Mouse (Mus musculus) heart, postnatal 0 days (tissue): ENCODE data around the gene Pilra.

Source experiments
- CTCF ChIP-seq: IDR thresholded peaks from 2 replicates; pipeline ENCODE4 v1.5.1; 2016; ENCODE audit warnings: antibody characterized with exemption, control low read depth, low read depth
- EP300 ChIP-seq: IDR thresholded peaks from 2 replicates; pipeline ENCODE4 v1.6.1; 2016; ENCODE audit warnings: antibody characterized with exemption, low read depth

DNA sequence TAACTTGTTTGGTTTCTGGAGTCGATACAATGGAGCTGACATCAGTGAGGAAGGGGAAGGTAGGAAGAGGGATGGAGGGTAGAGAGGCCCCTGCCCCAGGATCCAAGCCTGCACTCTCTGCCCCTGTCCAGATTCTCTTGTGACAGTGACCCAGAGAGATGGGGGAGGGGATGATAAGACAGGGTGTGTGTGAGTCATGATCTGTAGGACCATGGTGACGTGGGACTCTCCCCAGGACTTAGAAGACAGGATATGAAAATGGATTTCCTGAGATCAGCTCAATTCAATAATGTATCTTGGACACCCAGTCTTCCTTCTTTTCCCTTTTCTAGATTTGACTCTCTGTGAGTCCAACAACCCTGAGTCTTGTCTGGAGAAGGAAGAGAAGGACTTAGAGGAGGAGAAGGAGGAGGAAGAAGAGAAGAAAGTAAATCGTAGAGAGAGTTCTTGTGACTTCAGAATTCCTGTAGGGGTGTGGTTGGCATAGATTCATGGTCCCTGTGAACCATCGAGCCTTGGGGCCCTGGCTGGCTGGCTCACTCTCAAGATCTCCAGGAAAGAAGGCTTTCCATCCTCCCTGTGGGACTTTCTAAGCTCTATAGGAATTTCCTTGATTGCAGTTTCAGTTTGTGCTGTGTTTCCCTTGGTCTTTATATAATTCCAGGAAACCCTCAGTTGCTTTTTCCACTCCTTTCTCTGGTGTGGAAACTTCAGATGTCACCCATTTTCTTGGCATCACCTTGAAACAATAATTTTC is 18.4 kb downstream of the Pilra start:
- TF ChIP-seq CTCF (no peak), EP300 (no peak)
